Mouse (Mus musculus) testis, adult 2 months (tissue): ENCODE data around the gene Slc48a1. TPM values are rescaled to one million over a fixed set of nuclear protein-coding genes. Genes with fewer than 3 reads are reported as not detected.

Experiments
- H3K27ac ChIP-seq: fragments of 200-500 bp; 2 replicates; pipeline ENCODE4 v1.5.1; 2012; ENCODE audit warnings: low read depth, low read length; ENCODE audit not compliant: control insufficient read depth, insufficient read depth
- H3K27me3 ChIP-seq: fragments of 200-500 bp; 2 replicates; pipeline ENCODE4 v1.6.1; 2012; ENCODE audit warnings: mild to moderate bottlenecking, low read length, moderate library complexity; ENCODE audit not compliant: control insufficient read depth, insufficient read depth
- H3K36me3 ChIP-seq: fragments of 200-500 bp; 2 replicates; pipeline ENCODE4 v1.6.1; 2012; ENCODE audit warnings: mild to moderate bottlenecking, low read length; ENCODE audit not compliant: control insufficient read depth, insufficient read depth
- H3K4me1 ChIP-seq: fragments of 200-500 bp; 2 replicates; pipeline ENCODE4 v1.6.1; 2012; ENCODE audit warnings: low read length; ENCODE audit not compliant: control insufficient read depth, insufficient read depth
- H3K4me3 ChIP-seq: fragments of 200-500 bp; 2 replicates; pipeline ENCODE4 v1.5.1; 2012; ENCODE audit warnings: low read depth, mild to moderate bottlenecking, low read length, moderate library complexity, mixed read lengths; ENCODE audit not compliant: control insufficient read depth
- CTCF ChIP-seq: fragments of 200-500 bp; IDR thresholded peaks from 2 replicates; pipeline ENCODE4 v1.5.1; 2012; ENCODE audit warnings: low read depth, mild to moderate bottlenecking, inconsistent platforms, low read length, moderate library complexity; ENCODE audit not compliant: control insufficient read depth, insufficient read depth, insufficient replicate concordance
- POLR2A ChIP-seq: fragments of 200-500 bp; IDR thresholded peaks from 2 replicates; pipeline ENCODE4 v1.6.1; 2012; ENCODE audit warnings: low read depth, mild to moderate bottlenecking, inconsistent platforms, low read length, moderate library complexity; ENCODE audit not compliant: control insufficient read depth
- polyA plus RNA-seq: library from polyadenylated mRNA; depleted of rRNA; stranded (reverse); fragments of >200 nt; gene quantifications from 2 replicates; pipeline ENCODE4 v1.2.3, GENCODE M21; 2012

The Slc48a1 gene
- polyA plus RNA-seq, 1 experiment, result 17.0 TPM

DNA sequence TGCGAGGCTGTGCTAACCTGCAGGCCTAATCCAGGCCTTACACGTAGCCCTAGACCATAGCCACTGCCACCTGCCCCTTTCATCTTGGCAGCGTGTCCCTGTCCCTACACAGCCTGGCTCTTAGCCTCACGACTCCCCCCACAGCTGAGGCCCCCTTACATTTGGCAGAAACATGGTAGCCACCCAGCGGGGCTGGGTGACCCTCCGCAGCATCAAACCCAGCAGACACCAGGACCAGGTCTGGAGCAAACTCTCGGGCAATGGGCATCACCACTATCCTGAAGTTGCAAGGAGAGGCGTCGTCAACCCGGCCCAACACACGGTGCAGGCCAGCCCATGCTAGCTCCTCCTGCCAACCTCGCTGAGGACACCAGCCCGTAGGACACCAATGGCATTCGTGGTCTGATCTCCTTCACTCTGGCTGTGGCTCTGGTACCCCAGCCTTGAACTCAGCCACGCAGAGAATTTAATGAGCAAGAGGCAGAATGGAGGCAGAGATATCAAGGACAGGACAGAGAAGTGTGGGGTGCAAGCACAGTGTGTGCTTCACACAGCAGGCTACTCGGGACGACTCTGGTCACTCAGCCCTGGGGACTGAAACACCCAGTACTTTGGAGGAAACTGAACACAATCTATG is 18.5 kb downstream of the Slc48a1 start:
- Histone ChIP-seq H3K4me3 (no peak overlapping the region), H3K27ac (no peak overlapping the region), H3K4me1 (peaks cover 3% of the 10 kb centered on the region), H3K27me3 (no peaks in the 10 kb centered on the region), H3K36me3 (no peaks in the 10 kb centered on the region)
- TF ChIP-seq CTCF (no peak), POLR2A (no peak)

DNA sequence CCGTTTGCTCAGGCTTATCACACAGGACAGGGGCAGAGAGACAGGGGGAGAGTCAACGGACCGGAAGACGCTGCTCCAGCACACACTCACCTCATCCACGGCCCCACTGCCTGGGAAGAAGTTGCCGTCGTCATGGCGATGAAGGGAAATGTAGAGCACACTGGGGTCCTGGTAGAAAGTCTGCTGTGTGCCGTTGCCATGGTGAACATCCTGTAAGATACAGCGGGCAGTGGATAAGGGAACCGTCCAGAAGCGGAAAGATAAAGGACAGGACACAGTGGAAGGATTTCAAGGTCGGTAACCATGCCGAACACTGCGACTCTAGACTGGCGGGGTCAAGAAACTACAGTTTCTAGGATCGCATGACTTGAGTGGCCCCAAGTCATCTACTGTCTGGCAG is 19.8 kb downstream of the Slc48a1 start:
- H3K27me3 ChIP-seq, result no peaks in the 10 kb centered on the region
- no peak for TF ChIP-seq POLR2A
- TF ChIP-seq CTCF, result no peak
- no peak overlapping the region for H3K4me3 ChIP-seq
- peaks cover 3% of the 10 kb centered on the region for H3K4me1 ChIP-seq
- H3K27ac ChIP-seq, result peak overlapping the region; percentile 37; the same call in 1 of the 2 replicates
- no peaks in the 10 kb centered on the region for H3K36me3 ChIP-seq

GRCm38 (mm10) chr15:97799446-97799845 is 21.1 kb downstream of the Slc48a1 start:
- TF ChIP-seq CTCF (no peak), POLR2A (no peak)
- H3K4me1 ChIP-seq, result peaks cover 3% of the 10 kb centered on the region
- H3K27ac ChIP-seq, result no peak overlapping the region
- H3K27me3 ChIP-seq, result no peaks in the 10 kb centered on the region
- no peak overlapping the region for H3K4me3 ChIP-seq
- no peaks in the 10 kb centered on the region for H3K36me3 ChIP-seq

GRCm38 (mm10) chr15:97800853-97801252 is 22.5 kb downstream of the Slc48a1 start:
- Histone ChIP-seq H3K27ac (no peak overlapping the region), H3K36me3 (no peaks in the 10 kb centered on the region), H3K4me1 (peaks cover 3% of the 10 kb centered on the region), H3K27me3 (no peaks in the 10 kb centered on the region), H3K4me3 (no peak overlapping the region)
- TF ChIP-seq CTCF (no peak), POLR2A (no peak)

DNA sequence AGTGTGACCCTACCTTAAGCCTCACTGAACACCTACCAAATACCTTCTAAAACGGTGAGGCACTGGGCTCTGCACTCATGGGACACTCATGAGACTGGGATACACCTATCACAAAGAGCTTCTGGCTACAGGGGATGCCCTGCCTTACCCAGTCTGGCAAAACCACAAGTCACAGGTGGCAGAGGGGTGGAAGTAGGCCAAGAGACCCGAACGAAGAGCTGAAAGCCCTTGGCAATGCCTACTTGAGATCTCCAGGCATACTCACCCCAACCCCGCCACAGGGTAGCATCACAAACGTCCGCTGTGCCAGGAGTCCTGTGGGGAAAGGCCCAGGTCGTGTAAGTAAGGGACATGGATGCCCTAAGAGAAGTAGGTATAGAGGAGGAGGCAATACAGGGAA is 23.5 kb downstream of the Slc48a1 start:
- H3K27ac ChIP-seq, result no peak overlapping the region
- no peak overlapping the region for H3K4me3 ChIP-seq
- H3K4me1 ChIP-seq, result peaks cover 3% of the 10 kb centered on the region
- H3K36me3 ChIP-seq, result no peaks in the 10 kb centered on the region
- no peak for TF ChIP-seq POLR2A
- no peak for TF ChIP-seq CTCF
- no peaks in the 10 kb centered on the region for H3K27me3 ChIP-seq

- H3K4me3 ChIP-seq, result no peak overlapping the region; the same call in 1 of the 2 replicates
- H3K27ac ChIP-seq, result no peak overlapping the region
- H3K36me3 ChIP-seq, result no peaks in the 10 kb centered on the region
- TF ChIP-seq CTCF (no peak), POLR2A (no peak)
- H3K27me3 ChIP-seq, result no peaks in the 10 kb centered on the region
- peaks cover 3% of the 10 kb centered on the region for H3K4me1 ChIP-seq
These were observed 24.3 kb downstream of the Slc48a1 start for GRCm38 (mm10) chr15:97802575-97802974.

- no peak for TF ChIP-seq CTCF
- TF ChIP-seq POLR2A, result no peak
- no peak overlapping the region for H3K27ac ChIP-seq
- no peak overlapping the region for H3K4me3 ChIP-seq
- no peaks in the 10 kb centered on the region for H3K36me3 ChIP-seq
- H3K4me1 ChIP-seq, result peaks cover 7% of the 10 kb centered on the region
- no peaks in the 10 kb centered on the region for H3K27me3 ChIP-seq
These were observed 29.5 kb downstream of the Slc48a1 start for GRCm38 (mm10) chr15:97807867-97808266.
